Mouse (Mus musculus) testis, adult 2 months (tissue): ENCODE results near the gene Xpc. TPM values are rescaled to one million over a fixed set of nuclear protein-coding genes. Genes with fewer than 3 reads are reported as not detected.

Experiments used
- H3K27ac ChIP-seq: fragments of 200-500 bp; 2 replicates; pipeline ENCODE4 v1.5.1; 2012; ENCODE audit warnings: low read depth, low read length; ENCODE audit not compliant: control insufficient read depth, insufficient read depth
- H3K27me3 ChIP-seq: fragments of 200-500 bp; 2 replicates; pipeline ENCODE4 v1.6.1; 2012; ENCODE audit warnings: mild to moderate bottlenecking, low read length, moderate library complexity; ENCODE audit not compliant: control insufficient read depth, insufficient read depth
- H3K36me3 ChIP-seq: fragments of 200-500 bp; 2 replicates; pipeline ENCODE4 v1.6.1; 2012; ENCODE audit warnings: mild to moderate bottlenecking, low read length; ENCODE audit not compliant: control insufficient read depth, insufficient read depth
- H3K4me1 ChIP-seq: fragments of 200-500 bp; 2 replicates; pipeline ENCODE4 v1.6.1; 2012; ENCODE audit warnings: low read length; ENCODE audit not compliant: control insufficient read depth, insufficient read depth
- H3K4me3 ChIP-seq: fragments of 200-500 bp; 2 replicates; pipeline ENCODE4 v1.5.1; 2012; ENCODE audit warnings: low read depth, mild to moderate bottlenecking, low read length, moderate library complexity, mixed read lengths; ENCODE audit not compliant: control insufficient read depth
- CTCF ChIP-seq: fragments of 200-500 bp; IDR thresholded peaks from 2 replicates; pipeline ENCODE4 v1.5.1; 2012; ENCODE audit warnings: low read depth, mild to moderate bottlenecking, inconsistent platforms, low read length, moderate library complexity; ENCODE audit not compliant: control insufficient read depth, insufficient read depth, insufficient replicate concordance
- POLR2A ChIP-seq: fragments of 200-500 bp; IDR thresholded peaks from 2 replicates; pipeline ENCODE4 v1.6.1; 2012; ENCODE audit warnings: low read depth, mild to moderate bottlenecking, inconsistent platforms, low read length, moderate library complexity; ENCODE audit not compliant: control insufficient read depth
- polyA plus RNA-seq: library from polyadenylated mRNA; depleted of rRNA; stranded (reverse); fragments of >200 nt; gene quantifications from 2 replicates; pipeline ENCODE4 v1.2.3, GENCODE M21; 2012

Xpc gene
- polyA plus RNA-seq, 1 experiment, result 3.4 TPM

GRCm38 (mm10) chr6:91470712-91471111 is 45.0 kb downstream of the Xpc start:
- Histone ChIP-seq H3K27me3 (no peaks in the 10 kb centered on the region), H3K27ac (no peak overlapping the region), H3K4me1 (peaks cover 12% of the 10 kb centered on the region), H3K4me3 (no peak overlapping the region), H3K36me3 (no peaks in the 10 kb centered on the region; the same call in 1 of the 2 replicates)
- TF ChIP-seq CTCF, result no peak
- no peak for TF ChIP-seq POLR2A

- no peak for TF ChIP-seq CTCF
- TF ChIP-seq POLR2A, result no peak
- no peak overlapping the region for H3K27ac ChIP-seq
- no peak overlapping the region for H3K4me3 ChIP-seq
- H3K36me3 ChIP-seq, result no peaks in the 10 kb centered on the region; the same call in 1 of the 2 replicates
- peaks cover 3% of the 10 kb centered on the region for H3K4me1 ChIP-seq
- no peaks in the 10 kb centered on the region for H3K27me3 ChIP-seq
Measured at GRCm38 (mm10) chr6:91467106-91467505, 48.6 kb downstream of the Xpc start.

- no peak for TF ChIP-seq CTCF
- TF ChIP-seq POLR2A, result no peak
- Histone ChIP-seq H3K27ac (no peak overlapping the region), H3K36me3 (no peaks in the 10 kb centered on the region; the same call in 1 of the 2 replicates), H3K27me3 (no peaks in the 10 kb centered on the region), H3K4me3 (no peak overlapping the region), H3K4me1 (no peaks in the 10 kb centered on the region; the same call in 1 of the 2 replicates)
Measured at GRCm38 (mm10) chr6:91465756-91466155, 49.9 kb downstream of the Xpc start.

- H3K27ac ChIP-seq, result no peak overlapping the region
- no peaks in the 10 kb centered on the region for H3K36me3 ChIP-seq
- no peaks in the 10 kb centered on the region for H3K27me3 ChIP-seq
- no peaks in the 10 kb centered on the region for H3K4me1 ChIP-seq
- H3K4me3 ChIP-seq, result no peak overlapping the region
- no peak for TF ChIP-seq POLR2A
Measured at GRCm38 (mm10) chr6:91459471-91459870, 56.2 kb downstream of the Xpc start.

- no peaks in the 10 kb centered on the region for H3K36me3 ChIP-seq
- H3K4me3 ChIP-seq, result no peak overlapping the region
- no peaks in the 10 kb centered on the region for H3K27me3 ChIP-seq
- H3K27ac ChIP-seq, result no peak overlapping the region
- TF ChIP-seq CTCF, result no peak
- TF ChIP-seq POLR2A, result no peak
- H3K4me1 ChIP-seq, result no peaks in the 10 kb centered on the region
Measured at GRCm38 (mm10) chr6:91454546-91454945, 61.1 kb downstream of the Xpc start.

- H3K4me1 ChIP-seq, result no peaks in the 10 kb centered on the region
- no peaks in the 10 kb centered on the region for H3K27me3 ChIP-seq
- H3K27ac ChIP-seq, result no peak overlapping the region
- H3K36me3 ChIP-seq, result no peaks in the 10 kb centered on the region
- no peak overlapping the region for H3K4me3 ChIP-seq
- TF ChIP-seq POLR2A (no peak), CTCF (no peak)
Measured at GRCm38 (mm10) chr6:91452056-91452455, 63.6 kb downstream of the Xpc start.

GRCm38 (mm10) chr6:91449472-91450225 is 66.0 kb downstream of the Xpc start:
- TF ChIP-seq CTCF (no peak), POLR2A (no peak)
- H3K4me3 ChIP-seq, result no peak overlapping the region
- no peaks in the 10 kb centered on the region for H3K4me1 ChIP-seq
- no peak overlapping the region for H3K27ac ChIP-seq
- H3K27me3 ChIP-seq, result no peaks in the 10 kb centered on the region
- H3K36me3 ChIP-seq, result no peaks in the 10 kb centered on the region

GRCm38 (mm10) chr6:91445316-91445715 is 70.4 kb downstream of the Xpc start:
- Histone ChIP-seq H3K4me3 (no peak overlapping the region), H3K36me3 (no peaks in the 10 kb centered on the region), H3K4me1 (peaks cover 8% of the 10 kb centered on the region), H3K27me3 (no peaks in the 10 kb centered on the region), H3K27ac (no peak overlapping the region)
- no peak for TF ChIP-seq POLR2A
- no peak for TF ChIP-seq CTCF
